Mouse (Mus musculus) spleen, adult 2 months (tissue): Measurements from ENCODE around the gene Haghl. TPM values are rescaled to one million over a fixed set of nuclear protein-coding genes. Genes with fewer than 3 reads are reported as not detected.
"Not testable (repeated sequence)": the region's sequence is repeated elsewhere in the genome, so short reads cannot be mapped to it uniquely, and the experiment has no call there.

Source experiments
- DNase-seq, 2 experiments: peaks; one replicate each; pipeline versions ENCODE4 v3.0.0 to v3.0.0-alpha.2; 2012 to 2021; ENCODE audit warnings: low spot score in 2 of 2, low read depth in 1 of 2
- H3K27ac ChIP-seq: fragments of 200-500 bp; 2 replicates; pipeline ENCODE4 v1.5.1; 2012; ENCODE audit warnings: low read length, inconsistent platforms; ENCODE audit not compliant: insufficient read depth
- H3K27me3 ChIP-seq: fragments of 200-500 bp; 2 replicates; pipeline ENCODE4 v1.6.1; 2012; ENCODE audit warnings: mild to moderate bottlenecking, moderate library complexity, low read length, inconsistent platforms; ENCODE audit not compliant: control insufficient read depth, insufficient read depth
- H3K36me3 ChIP-seq: fragments of 200-500 bp; 2 replicates; pipeline ENCODE4 v1.6.1; 2012; ENCODE audit warnings: mild to moderate bottlenecking, low read length, inconsistent platforms; ENCODE audit not compliant: control insufficient read depth, insufficient read depth
- H3K4me1 ChIP-seq: fragments of 200-500 bp; 2 replicates; pipeline ENCODE4 v1.6.1; 2011; ENCODE audit warnings: inconsistent platforms; ENCODE audit not compliant: control insufficient read depth, insufficient read depth, insufficient read length
- H3K4me3 ChIP-seq: fragments of 200-500 bp; 2 replicates; pipeline ENCODE4 v1.5.1; 2011; ENCODE audit warnings: mild to moderate bottlenecking, inconsistent platforms; ENCODE audit not compliant: insufficient read depth, insufficient read length; ENCODE audit errors: extremely low read depth
- CTCF ChIP-seq: fragments of 200-500 bp; IDR thresholded peaks from 2 replicates; pipeline ENCODE4 v1.5.1; 2011; ENCODE audit warnings: mild to moderate bottlenecking, inconsistent platforms; ENCODE audit not compliant: insufficient read depth, insufficient read length, insufficient replicate concordance; ENCODE audit errors: extremely low read depth
- POLR2A ChIP-seq: fragments of 200-500 bp; IDR thresholded peaks from 2 replicates; pipeline ENCODE4 v1.6.1; 2011; ENCODE audit warnings: low read depth, low read length, inconsistent platforms
- WGBS: fragments of 180-500 bp; shearing (Covaris S2); methylation state at CpG from one replicate; pipeline ENCODE4 v1.1.7; 2018; 5-methylcytosine and 5-hydroxymethylcytosine counted together
- polyA plus RNA-seq: library from polyadenylated mRNA; depleted of rRNA; stranded (reverse); fragments of >200 nt; gene quantifications from 2 replicates; pipeline ENCODE4 v1.2.3, GENCODE M21; 2012

Gene Haghl
- polyA plus RNA-seq, 1 experiment = 37.9 TPM

- no peak overlapping the region for H3K27ac ChIP-seq
- H3K4me1 ChIP-seq = no peaks in the 10 kb centered on the region
- peaks cover 3% of the 10 kb centered on the region for H3K27me3 ChIP-seq
- no peak for TF ChIP-seq CTCF
- TF ChIP-seq POLR2A = no peak
- WGBS = 77% methylated on average over 11 of the region's 11 CpGs
- DNase-seq = no peak
- no peak overlapping the region for H3K4me3 ChIP-seq
- H3K36me3 ChIP-seq = no peaks in the 10 kb centered on the region
These were observed 32.2 kb upstream of the Haghl start for GRCm38 (mm10) chr17:25817662-25818061.

GRCm38 (mm10) chr17:25813471-25813870, 28.0 kb upstream of the Haghl start:
- under 1% methylated on average over 20 of the region's 20 CpGs for WGBS
- TF ChIP-seq CTCF = peak; percentile 53; the same call in 1 of the 2 replicates
- TF ChIP-seq POLR2A = no peak
- Histone ChIP-seq H3K27me3 (peaks cover 18% of the 10 kb centered on the region), H3K36me3 (no peaks in the 10 kb centered on the region), H3K4me1 (peaks cover 9% of the 10 kb centered on the region), H3K4me3 (no peak overlapping the region), H3K27ac (no peak overlapping the region)
- peak; percentile 37 to 72 for DNase-seq

GRCm38 (mm10) chr17:25810890-25811289, 25.4 kb upstream of the Haghl start:
- Histone ChIP-seq H3K27me3 (peaks cover 19% of the 10 kb centered on the region), H3K4me3 (no peak overlapping the region), H3K36me3 (no peaks in the 10 kb centered on the region), H3K4me1 (peaks cover 9% of the 10 kb centered on the region), H3K27ac (no peak overlapping the region)
- WGBS = 72% methylated on average over 4 of the region's 4 CpGs
- DNase-seq = no peak
- no peak for TF ChIP-seq POLR2A

GRCm38 (mm10) chr17:25809606-25810340, 24.3 kb upstream of the Haghl start:
- H3K27me3 ChIP-seq = peaks cover 19% of the 10 kb centered on the region
- H3K4me1 ChIP-seq = peaks cover 9% of the 10 kb centered on the region
- WGBS = 15% methylated on average over 25 of the region's 25 CpGs
- H3K27ac ChIP-seq = no peak overlapping the region
- TF ChIP-seq CTCF (no peak), POLR2A (no peak)
- DNase-seq = no peak
- H3K36me3 ChIP-seq = no peaks in the 10 kb centered on the region
- peak overlapping the region; percentile 33; the same call in 1 of the 2 replicates for H3K4me3 ChIP-seq

- H3K27ac ChIP-seq = no peak within 1 kb of the TSS
- no peak for DNase-seq
- 2% methylated on average over 76 of the region's 100 CpGs for WGBS
- TF ChIP-seq POLR2A (no peak), CTCF (no peak)
- no peaks in the 10 kb centered on the region for H3K36me3 ChIP-seq
- peaks cover 9% of the 10 kb centered on the region for H3K4me1 ChIP-seq
- peaks cover 19% of the 10 kb centered on the region for H3K27me3 ChIP-seq
- H3K4me3 ChIP-seq = peak within 1 kb of the TSS; percentile 33
These were observed 23.5 kb upstream of the Haghl start, which contains the start of gene Fbxl16 for GRCm38 (mm10) chr17:25808789-25809605. Fbxl16 (plus strand) TSS chr17:25809085.

- DNase-seq = no peak
- WGBS = 55% methylated on average over 5 of the region's 5 CpGs
- no peak for TF ChIP-seq CTCF
- TF ChIP-seq POLR2A = no peak
- no peak overlapping the region for H3K27ac ChIP-seq
- H3K27me3 ChIP-seq = peaks cover 19% of the 10 kb centered on the region
- H3K36me3 ChIP-seq = no peaks in the 10 kb centered on the region
- no peak overlapping the region for H3K4me3 ChIP-seq
- peaks cover 9% of the 10 kb centered on the region for H3K4me1 ChIP-seq
These were observed 22.6 kb upstream of the Haghl start for GRCm38 (mm10) chr17:25808028-25808427.

GRCm38 (mm10) chr17:25807452-25807851, 22.0 kb upstream of the Haghl start:
- WGBS = 44% methylated on average over 2 of the region's 2 CpGs
- not testable (repeated sequence) for DNase-seq, H3K27ac ChIP-seq, H3K36me3 ChIP-seq, H3K4me3 ChIP-seq, H3K4me1 ChIP-seq
- H3K27me3 ChIP-seq = peaks cover 19% of the 10 kb centered on the region
